Mouse (Mus musculus) hindbrain, embryonic 16.5 days (tissue): ENCODE measurements around the gene Vsx2. TPM values are rescaled to one million over a fixed set of nuclear protein-coding genes. Genes with fewer than 3 reads are reported as not detected.

Experiments
- ATAC-seq: fragments of 200-750 bp; cut with Nextera tagmentation; 2 replicates; pipeline ENCODE4 v1.8.0; 2017; ENCODE audit warnings: moderate TSS enrichment, moderate library complexity
- H3K27ac ChIP-seq: fragments of 300-500 bp; sonication (generic); 2 replicates; pipeline ENCODE4 v1.5.1; 2014; ENCODE audit warnings: low read depth, mild to moderate bottlenecking, control low read depth, low read length, moderate library complexity
- H3K27me3 ChIP-seq: fragments of 300-500 bp; sonication (generic); replicated peaks from 2 replicates; pipeline ENCODE4 v1.6.1; 2014; ENCODE audit warnings: low read length; ENCODE audit not compliant: control insufficient read depth, insufficient read depth
- H3K36me3 ChIP-seq: fragments of 300-500 bp; sonication (generic); 2 replicates; pipeline ENCODE4 v1.6.1; 2014; ENCODE audit warnings: mild to moderate bottlenecking, low read length, moderate library complexity, mixed read lengths; ENCODE audit not compliant: control insufficient read depth, insufficient read depth
- H3K4me1 ChIP-seq: fragments of 300-500 bp; sonication (generic); 2 replicates; pipeline ENCODE4 v1.6.1; 2014; ENCODE audit warnings: low read depth, low read length; ENCODE audit not compliant: control insufficient read depth, insufficient read depth
- H3K4me2 ChIP-seq: fragments of 300-500 bp; sonication (generic); 2 replicates; pipeline ENCODE4 v1.6.1; 2014; ENCODE audit warnings: mild to moderate bottlenecking, low read length, control low read depth, moderate library complexity
- H3K4me3 ChIP-seq: fragments of 300-500 bp; sonication (generic); 2 replicates; pipeline ENCODE4 v1.5.1; 2014; ENCODE audit warnings: mild to moderate bottlenecking, low read length, control low read depth, moderate library complexity
- H3K9ac ChIP-seq: fragments of 300-500 bp; sonication (generic); 2 replicates; pipeline ENCODE4 v1.6.1; 2014; ENCODE audit warnings: low read depth, mild to moderate bottlenecking, control low read depth, low read length, moderate library complexity
- H3K9me3 ChIP-seq: fragments of 300-500 bp; sonication (generic); 2 replicates; pipeline ENCODE4 v1.6.1; 2014; ENCODE audit warnings: mild to moderate bottlenecking, low read length, moderate library complexity; ENCODE audit not compliant: control insufficient read depth
- WGBS: fragments of 180-500 bp; shearing (Covaris S2); extraction: QIAGEN DNeasy Blood & Tissue Kit; methylation state at CpG from one replicate; pipeline ENCODE4 v1.1.7; 2014; 5-methylcytosine and 5-hydroxymethylcytosine counted together
- polyA plus RNA-seq: library from polyadenylated mRNA; unstranded; fragments of >200 nt; fragmentation: Nextera tagmentation; extraction: Ambion mirVana; gene quantifications from 2 replicates; pipeline ENCODE4 v1.2.1, GENCODE M21; 2015

Vsx2 gene
- polyA plus RNA-seq, 1 experiment from 2014 or later, result 3.0 TPM

DNA sequence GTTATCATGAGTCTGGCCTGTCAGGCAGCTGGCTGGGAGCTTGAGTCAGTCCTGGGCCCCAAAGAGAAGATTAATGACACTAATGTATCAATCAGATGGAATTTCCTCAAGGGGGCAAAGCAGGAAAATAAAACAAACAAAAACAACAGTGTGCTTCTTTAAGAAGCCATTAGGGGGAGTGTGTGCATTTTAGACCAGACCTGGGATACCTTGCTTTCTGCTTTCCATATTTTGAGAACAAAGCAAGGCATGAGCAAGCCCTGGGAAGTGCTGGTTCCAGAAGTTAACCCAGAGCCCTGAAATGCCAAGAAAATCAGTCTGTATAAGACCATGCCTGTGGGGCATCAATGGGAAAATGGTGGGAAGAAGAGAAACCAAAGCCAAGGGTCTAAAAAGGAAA, 51.4 kb downstream of the Vsx2 start:
- no peaks in the 10 kb centered on the region for H3K9me3 ChIP-seq
- no peak overlapping the region for H3K27ac ChIP-seq
- H3K36me3 ChIP-seq, result no peaks in the 10 kb centered on the region
- no peaks in the 10 kb centered on the region for H3K27me3 ChIP-seq
- H3K4me1 ChIP-seq, result peaks cover 8% of the 10 kb centered on the region
- ATAC-seq, result no peak
- no peak overlapping the region for H3K4me3 ChIP-seq
- H3K9ac ChIP-seq, result no peak overlapping the region
- no peak overlapping the region for H3K4me2 ChIP-seq

GRCm38 (mm10) chr12:84624601-84625000, 55.0 kb downstream of the Vsx2 start:
- WGBS, result 27% methylated on average over 8 of the region's 8 CpGs
- Histone ChIP-seq H3K27me3 (no peaks in the 10 kb centered on the region), H3K9ac (no peak overlapping the region), H3K27ac (no peak overlapping the region), H3K36me3 (no peaks in the 10 kb centered on the region), H3K4me2 (peak overlapping the region; percentile 35), H3K4me3 (no peak overlapping the region), H3K4me1 (peaks cover 6% of the 10 kb centered on the region), H3K9me3 (no peaks in the 10 kb centered on the region)
- ATAC-seq, result no peak

GRCm38 (mm10) chr12:84625116-84625515, 55.6 kb downstream of the Vsx2 start:
- H3K9ac ChIP-seq, result peak overlapping the region; percentile 33; the same call in 1 of the 2 replicates
- no peak overlapping the region; the same call in 1 of the 2 replicates for H3K4me3 ChIP-seq
- peaks cover 6% of the 10 kb centered on the region for H3K4me1 ChIP-seq
- H3K27me3 ChIP-seq, result no peaks in the 10 kb centered on the region
- peak; percentile 61; the same call in 1 of the 2 replicates for ATAC-seq
- H3K9me3 ChIP-seq, result no peaks in the 10 kb centered on the region
- H3K27ac ChIP-seq, result no peak overlapping the region
- H3K36me3 ChIP-seq, result no peaks in the 10 kb centered on the region
- peak overlapping the region; percentile 35 for H3K4me2 ChIP-seq
- WGBS, result 6% methylated on average over 9 of the region's 9 CpGs

- Histone ChIP-seq H3K4me2 (no peak overlapping the region), H3K9me3 (no peaks in the 10 kb centered on the region), H3K36me3 (no peaks in the 10 kb centered on the region), H3K9ac (no peak overlapping the region), H3K4me1 (no peaks in the 10 kb centered on the region), H3K27me3 (no peaks in the 10 kb centered on the region), H3K27ac (no peak overlapping the region), H3K4me3 (no peak overlapping the region)
- ATAC-seq, result no peak
- 74% methylated on average over 3 of the region's 3 CpGs for WGBS
Observed at GRCm38 (mm10) chr12:84631867-84632266, 62.3 kb downstream of the Vsx2 start.

- no peaks in the 10 kb centered on the region for H3K4me1 ChIP-seq
- no peak overlapping the region for H3K4me2 ChIP-seq
- H3K27ac ChIP-seq, result no peak overlapping the region
- no peak overlapping the region for H3K9ac ChIP-seq
- H3K4me3 ChIP-seq, result no peak overlapping the region
- WGBS, result 2% methylated on average over 6 of the region's 6 CpGs
- H3K9me3 ChIP-seq, result no peaks in the 10 kb centered on the region
- no peak for ATAC-seq
- H3K27me3 ChIP-seq, result peaks cover 45% of the 10 kb centered on the region
- H3K36me3 ChIP-seq, result no peaks in the 10 kb centered on the region
Observed at GRCm38 (mm10) chr12:84640253-84640652, 70.7 kb downstream of the Vsx2 start.

GRCm38 (mm10) chr12:84640654-84641053, 71.1 kb downstream of the Vsx2 start, which contains the start of gene Vrtn:
Vrtn (plus strand) TSS chr12:84641019.
- H3K4me1 ChIP-seq, result no peaks in the 10 kb centered on the region
- no peak within 1 kb of the TSS for H3K9ac ChIP-seq
- H3K36me3 ChIP-seq, result no peaks in the 10 kb centered on the region
- H3K27me3 ChIP-seq, result peaks cover 45% of the 10 kb centered on the region
- H3K27ac ChIP-seq, result no peak within 1 kb of the TSS
- no peak within 1 kb of the TSS for H3K4me2 ChIP-seq
- H3K4me3 ChIP-seq, result no peak within 1 kb of the TSS
- no peaks in the 10 kb centered on the region for H3K9me3 ChIP-seq
- WGBS, result 8% methylated on average over 9 of the region's 9 CpGs
- ATAC-seq, result no peak

Other genes starting within 250 kb of the Vsx2 start
- 45.4 and 48.2 TPM in 2 replicates for gene Coq6, start 208.1 kb upstream of the Vsx2 start, polyA plus RNA-seq
- gene Fam161b, start 207.9 kb upstream of the Vsx2 start, polyA plus RNA-seq, result 17.5 and 19.2 TPM in 2 replicates
- 11.9 and 14.6 TPM in 2 replicates for gene Entpd5, start 160.7 kb upstream of the Vsx2 start, polyA plus RNA-seq
- gene Bbof1, start 160.7 kb upstream of the Vsx2 start, polyA plus RNA-seq, result 2.9 and 3.5 TPM in 2 replicates
- gene Rnf113a2, start 152.6 kb upstream of the Vsx2 start, polyA plus RNA-seq, result 21.3 and 23.5 TPM in 2 replicates
- gene Aldh6a1, start 118.8 kb upstream of the Vsx2 start, polyA plus RNA-seq, result 41.3 and 41.8 TPM in 2 replicates
- 31.9 and 32.4 TPM in 2 replicates for gene Lin52, start 118.3 kb upstream of the Vsx2 start, polyA plus RNA-seq
- gene Abcd4, start 47.7 kb downstream of the Vsx2 start, polyA plus RNA-seq, result 13.6 and 14.5 TPM in 2 replicates
- gene Vrtn, start 71.3 kb downstream of the Vsx2 start, polyA plus RNA-seq, result 0.11 TPM in 1 of 2 replicates, not detected in the other
- gene Syndig1l, start 129.1 kb downstream of the Vsx2 start, polyA plus RNA-seq, result 12.0 and 13.3 TPM in 2 replicates
- 57.6 and 59.6 TPM in 2 replicates for gene Npc2, start 203.4 kb downstream of the Vsx2 start, polyA plus RNA-seq
- gene Isca2, start 203.5 kb downstream of the Vsx2 start, polyA plus RNA-seq, result 140 and 142 TPM in 2 replicates